Mouse (Mus musculus) Patski (cell line): ENCODE results near the gene Tesk2. TPM values are rescaled to one million over a fixed set of nuclear protein-coding genes. Genes with fewer than 3 reads are reported as not detected.

ENCODE experiments used
- ATAC-seq: fragments of 100-300 bp; one replicate; pipeline ENCODE4 v1.8.0; 2021
- CTCF ChIA-PET: fragments of 350-600 bp; sonication (Branson Sonifier 250); formaldehyde crosslinking; loops from one replicate; lab custom pipeline; 2022; ENCODE audit warnings: inconsistent platforms; lab: Charles Lee
- POLR2A ChIA-PET: fragments of 350-600 bp; sonication (Branson Sonifier 250); formaldehyde crosslinking; loops from one replicate; lab custom pipeline; 2022; ENCODE audit warnings: antibody characterized with exemption, inconsistent platforms; lab: Charles Lee
- DNase-seq: peaks from one replicate; pipeline ENCODE4 v3.0.0-alpha.2; 2011; ENCODE audit warnings: low read depth, low spot score
- H3K27me3 ChIP-seq: fragments of 371-371 bp; one replicate; pipeline ENCODE4 v1.5.1; 2021
- CTCF ChIP-seq: fragments of 100-300 bp; IDR thresholded peaks from one replicate; pipeline ENCODE4 v1.5.1; 2021
- in situ Hi-C: fragments of 300-500 bp; cut with MboI; formaldehyde crosslinking; loops from 3 replicates; pipeline ENCODE4 v1.11.1; 2018; ENCODE audit warnings: low pct_unique_long_range_greater_than_20kb, mixed read lengths
- polyA plus RNA-seq: library from polyadenylated mRNA; unstranded; gene quantifications from one replicate; pipeline ENCODE4 v1.2.3, GENCODE M21; 2021

Gene Tesk2
- polyA plus RNA-seq, 1 experiment from 2014 or later, result 3.6 TPM

DNA sequence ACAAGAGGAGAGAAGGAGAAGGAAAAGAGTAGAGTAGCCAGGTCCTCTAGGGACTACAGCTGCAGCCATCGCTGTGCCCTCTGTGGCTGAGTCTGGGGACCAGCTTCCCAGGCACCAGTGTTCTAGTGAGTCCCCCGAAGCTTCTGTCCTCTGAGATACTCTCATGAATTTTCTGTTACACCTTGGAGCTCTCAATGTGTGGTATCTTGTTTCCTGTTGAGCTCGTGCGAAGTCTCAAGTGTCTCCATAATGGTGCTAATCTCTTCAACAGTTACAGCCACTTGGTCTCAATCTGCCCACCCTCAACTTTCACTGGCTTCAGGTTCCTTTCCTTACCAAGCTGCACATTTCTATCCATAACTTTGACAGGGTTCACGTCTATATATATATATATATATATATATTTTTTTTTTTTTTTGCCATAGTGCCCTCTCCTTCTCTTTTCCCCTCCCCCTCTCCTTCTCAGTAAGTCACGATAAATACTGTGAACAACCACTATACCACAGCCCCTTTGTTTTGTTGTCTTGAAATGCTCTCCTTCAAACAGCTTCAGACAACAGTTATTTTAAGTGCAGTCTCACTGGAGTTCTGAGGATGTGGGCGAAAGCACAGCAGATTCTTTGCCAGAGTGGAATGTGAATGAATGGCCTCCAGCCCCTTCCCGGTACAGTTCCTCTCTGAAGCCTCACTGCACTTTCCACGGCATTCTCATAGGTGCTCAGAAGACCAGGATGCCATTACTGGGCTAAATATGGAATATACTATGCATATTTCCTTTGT lies 18.4 kb downstream of the Tesk2 start:
- in situ Hi-C loops, result no loop called here
- TF ChIP-seq CTCF, result no peak
- ChIA-PET CTCF (no interaction called here), POLR2A (no interaction called here)
- DNase-seq (no peak), ATAC-seq (no peak)
- H3K27me3 ChIP-seq, result no peaks in the 10 kb centered on the region

DNA sequence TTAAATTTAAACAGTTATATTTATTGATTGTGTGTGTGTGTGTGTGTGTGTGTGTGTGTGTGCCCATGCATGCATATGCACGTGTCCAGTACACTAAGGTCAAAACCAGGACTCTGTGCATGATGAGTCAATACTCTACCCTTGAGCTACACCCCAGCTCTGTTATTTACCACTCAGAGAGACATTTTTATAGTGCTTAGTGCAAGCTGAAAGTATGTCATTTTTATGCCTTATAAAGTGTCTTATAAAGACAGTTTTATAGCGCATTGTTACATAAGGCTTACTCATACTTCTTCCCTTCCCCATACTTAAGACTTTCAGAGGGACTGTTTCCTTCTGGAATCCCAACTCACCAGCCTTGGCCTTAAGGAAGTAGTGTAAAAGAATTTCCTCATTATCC lies 29.0 kb downstream of the Tesk2 start:
- no peak for ATAC-seq
- H3K27me3 ChIP-seq, result no peaks in the 10 kb centered on the region
- ChIA-PET CTCF (interaction anchor here (1.6 kb wide), 1 partner anchor 39 kb away, joined by 6 read pairs; no protein-coding TSS in a partner anchor), POLR2A (no interaction called here)
- in situ Hi-C loops, result no loop called here
- no peak for DNase-seq
- TF ChIP-seq CTCF, result no peak

DNA sequence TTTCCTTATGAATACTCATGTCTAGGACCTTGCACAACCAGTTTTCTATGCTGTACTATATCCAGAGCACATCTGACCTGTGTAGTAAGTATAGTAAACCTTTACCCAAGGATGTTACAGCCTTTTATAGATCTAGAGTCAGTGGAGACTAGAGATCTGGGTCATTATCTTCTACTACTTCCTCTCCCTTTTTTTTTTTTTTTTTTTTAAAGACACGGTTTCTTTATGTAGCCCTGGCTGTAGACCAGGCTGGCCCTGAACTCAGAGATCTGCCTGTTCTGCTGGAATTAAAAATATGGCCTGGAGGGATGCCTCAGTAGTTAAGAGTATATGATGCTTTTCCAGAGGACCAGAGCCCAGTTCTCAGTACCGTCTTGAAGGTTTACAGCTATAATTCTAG lies 41.2 kb downstream of the Tesk2 start:
- H3K27me3 ChIP-seq, result no peaks in the 10 kb centered on the region
- CTCF ChIA-PET, result no interaction called here
- no peak for ATAC-seq
- no peak for TF ChIP-seq CTCF
- no peak for DNase-seq
- POLR2A ChIA-PET, result no interaction called here
- in situ Hi-C loops, result no loop called here

DNA sequence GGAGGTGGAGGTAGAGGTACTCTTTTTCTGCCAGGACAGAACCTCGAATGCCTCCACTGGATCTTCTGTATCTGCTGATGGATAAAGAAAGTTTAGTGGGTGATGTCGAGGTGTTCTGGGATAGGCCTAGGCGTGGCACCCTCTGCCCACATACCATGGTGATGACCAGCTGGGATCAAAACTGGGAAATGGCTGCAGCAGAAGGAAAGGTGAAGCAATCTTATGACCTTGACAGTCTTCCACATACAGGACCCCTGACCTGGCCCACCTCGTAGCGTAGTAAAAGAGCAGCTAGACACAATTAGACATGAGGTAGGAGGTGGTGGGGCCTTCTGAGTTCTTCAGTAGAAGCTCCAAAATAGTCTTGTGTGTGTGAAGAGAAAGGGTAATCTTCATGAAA lies 43.3 kb downstream of the Tesk2 start:
- no peak for TF ChIP-seq CTCF
- ChIA-PET POLR2A (no interaction called here), CTCF (no interaction called here)
- ATAC-seq, result no peak
- DNase-seq, result no peak
- no peaks in the 10 kb centered on the region for H3K27me3 ChIP-seq
- in situ Hi-C loops, result no loop called here

DNA sequence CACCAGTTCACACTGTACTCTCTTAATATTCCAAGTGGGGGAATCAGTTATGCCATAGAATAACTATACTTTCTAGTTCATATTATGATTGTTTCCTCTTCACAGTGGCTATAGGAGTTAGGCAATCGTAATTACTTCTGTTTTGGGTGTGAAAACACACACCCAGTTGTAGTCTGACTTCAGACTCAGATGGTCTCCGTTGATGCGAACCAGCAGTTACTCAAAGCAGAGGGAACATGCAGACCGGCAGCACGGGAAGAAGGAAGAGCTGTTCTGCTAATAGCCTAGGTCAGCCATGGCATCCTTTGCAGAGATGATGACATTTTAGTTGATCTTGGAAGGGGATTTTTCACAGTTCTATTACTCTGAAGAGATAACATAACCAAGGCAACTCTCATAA lies 47.8 kb downstream of the Tesk2 start:
- no peaks in the 10 kb centered on the region for H3K27me3 ChIP-seq
- ChIA-PET POLR2A (no interaction called here), CTCF (no interaction called here)
- no peak for TF ChIP-seq CTCF
- no peak for DNase-seq
- in situ Hi-C loops, result no loop called here
- ATAC-seq, result no peak

GRCm38 (mm10) chr4:116769060-116769459 lies 48.3 kb downstream of the Tesk2 start:
- in situ Hi-C loops, result no loop called here
- no peak for ATAC-seq
- H3K27me3 ChIP-seq, result no peaks in the 10 kb centered on the region
- TF ChIP-seq CTCF, result no peak
- ChIA-PET POLR2A (no interaction called here), CTCF (no interaction called here)
- no peak for DNase-seq

DNA sequence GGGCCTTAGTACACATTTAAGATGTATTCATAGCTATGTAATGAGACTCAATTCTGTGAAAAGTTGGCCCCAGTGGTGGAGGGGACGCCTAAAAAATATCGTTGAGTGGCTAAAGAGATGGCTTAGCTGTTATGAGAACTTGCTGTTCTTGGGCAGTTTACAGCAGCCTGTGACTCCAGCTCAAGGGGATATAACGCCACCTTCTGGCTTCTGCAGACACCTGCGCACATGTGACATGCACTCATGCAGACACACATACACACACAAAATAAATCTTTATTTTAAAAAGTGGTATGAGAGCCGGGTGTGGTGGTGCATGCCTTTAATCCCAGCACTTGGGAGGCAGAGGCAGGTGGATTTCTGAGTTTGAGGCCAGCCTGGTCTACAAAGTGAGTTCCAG lies 55.6 kb downstream of the Tesk2 start:
- no peaks in the 10 kb centered on the region for H3K27me3 ChIP-seq
- ChIA-PET CTCF (interaction anchor here (2.4 kb wide), 1 partner anchor 11 kb away, joined by 9 read pairs; no protein-coding TSS in a partner anchor), POLR2A (no interaction called here)
- TF ChIP-seq CTCF, result no peak
- DNase-seq, result no peak
- no peak for ATAC-seq
- in situ Hi-C loops, result no loop called here

DNA sequence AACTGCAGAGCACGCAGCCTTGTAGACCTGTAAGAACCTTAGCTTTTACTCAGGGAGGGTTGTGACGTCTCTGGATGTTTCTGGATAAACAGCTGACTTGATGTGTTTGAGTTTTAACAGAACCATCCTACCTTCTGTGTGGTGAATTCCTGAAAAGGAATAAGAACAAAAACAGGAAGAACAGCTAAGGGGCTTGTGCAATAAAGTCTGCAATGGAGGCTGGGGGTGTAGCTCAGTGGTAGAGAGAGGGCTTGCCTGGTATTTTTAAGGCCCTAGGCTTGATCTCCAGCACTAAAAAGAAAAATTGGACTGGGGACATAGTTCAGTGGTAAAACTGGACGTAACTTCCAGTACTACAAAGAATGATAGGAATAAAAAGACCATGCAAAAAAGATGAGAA lies 56.3 kb downstream of the Tesk2 start:
- ATAC-seq (no peak), DNase-seq (no peak)
- no peak for TF ChIP-seq CTCF
- ChIA-PET POLR2A (no interaction called here), CTCF (interaction anchor here (2.4 kb wide), 1 partner anchor 10 kb away, joined by 9 read pairs; no protein-coding TSS in a partner anchor)
- H3K27me3 ChIP-seq, result no peaks in the 10 kb centered on the region
- in situ Hi-C loops, result no loop called here

DNA sequence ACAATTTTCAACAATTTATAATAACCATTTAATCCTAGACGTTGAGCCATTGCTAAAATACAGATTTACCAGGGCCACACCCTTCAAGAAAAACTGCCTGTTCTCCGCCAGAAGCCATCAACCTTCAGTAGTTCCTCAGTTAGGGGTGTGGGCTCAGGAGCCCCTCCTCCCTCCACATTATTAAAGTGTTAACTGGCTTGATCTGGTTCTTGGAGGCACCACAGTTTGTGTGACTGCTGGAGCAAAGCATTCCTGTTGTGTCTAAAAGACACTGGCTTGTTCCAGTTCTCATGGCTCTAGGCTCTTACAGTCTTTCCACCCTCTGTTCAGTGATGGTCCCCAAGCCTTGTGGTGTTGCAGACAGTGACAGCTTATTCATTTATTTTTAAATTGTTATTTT lies 59.8 kb downstream of the Tesk2 start:
- ChIA-PET POLR2A (no interaction called here), CTCF (no interaction called here)
- TF ChIP-seq CTCF, result no peak
- H3K27me3 ChIP-seq, result no peaks in the 10 kb centered on the region
- DNase-seq (no peak), ATAC-seq (no peak)
- in situ Hi-C loops, result no loop called here

GRCm38 (mm10) chr4:116781366-116781765 lies 60.6 kb downstream of the Tesk2 start:
- in situ Hi-C loops, result no loop called here
- no peak for ATAC-seq
- TF ChIP-seq CTCF, result no peak
- no peak for DNase-seq
- POLR2A ChIA-PET, result no interaction called here
- CTCF ChIA-PET, result no interaction called here
- H3K27me3 ChIP-seq, result no peaks in the 10 kb centered on the region

DNA sequence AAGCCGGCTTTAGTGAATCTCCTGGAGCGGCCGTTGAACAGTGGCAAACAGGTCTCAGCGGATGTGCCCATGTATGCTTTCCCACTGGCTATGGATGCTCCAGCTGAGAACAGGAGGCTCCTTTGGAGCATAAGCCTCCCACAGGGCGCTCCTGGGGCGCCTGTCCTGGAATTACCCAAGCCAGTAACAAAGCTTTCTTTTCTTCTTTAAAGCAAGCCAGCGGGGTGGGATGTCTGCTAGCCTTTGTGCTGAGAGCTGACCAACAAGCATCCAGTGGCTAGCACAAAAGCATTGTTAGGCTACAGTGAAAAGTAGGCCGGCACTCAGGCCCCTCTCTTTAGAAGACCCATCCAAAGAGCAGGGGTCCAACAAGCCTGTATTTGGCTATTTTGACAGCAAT lies 61.4 kb downstream of the Tesk2 start:
- no peaks in the 10 kb centered on the region for H3K27me3 ChIP-seq
- TF ChIP-seq CTCF, result no peak
- ChIA-PET POLR2A (interaction anchor here (0.7 kb wide), 1 partner anchor 9 kb away, joined by 3 read pairs; no protein-coding TSS in a partner anchor), CTCF (no interaction called here)
- ATAC-seq, result no peak
- no peak for DNase-seq
- in situ Hi-C loops, result no loop called here
